Mouse (Mus musculus) gastrocnemius, adult 8-10 months (tissue): Measurements from ENCODE around the gene Hspa12b. TPM values are rescaled to one million over a fixed set of nuclear protein-coding genes. Genes with fewer than 3 reads are reported as not detected.
"Not testable (repeated sequence)": the region's sequence is repeated elsewhere in the genome, so short reads cannot be mapped to it uniquely, and the experiment has no call there.

Experiments
- DNase-seq, 2 experiments: peaks; one replicate each; pipeline ENCODE4 v3.0.0; 2022; ENCODE audit warnings: low spot score in 2 of 2
- total RNA-seq, 4 experiments: library from RNA; stranded (reverse); gene quantifications; 2 replicates each; pipeline ENCODE4 v1.2.4; 2022

The Hspa12b gene
- total RNA-seq = 1 to 10 TPM; 6.8 to 9.2 (median 6.9) TPM

GRCm38 (mm10) chr2:131127161-131127730, at the start of gene Hspa12b:
Gene Hspa12b (plus strand): TSS chr2:131127280.
- peak; percentile 12 to 50 for DNase-seq

DNA sequence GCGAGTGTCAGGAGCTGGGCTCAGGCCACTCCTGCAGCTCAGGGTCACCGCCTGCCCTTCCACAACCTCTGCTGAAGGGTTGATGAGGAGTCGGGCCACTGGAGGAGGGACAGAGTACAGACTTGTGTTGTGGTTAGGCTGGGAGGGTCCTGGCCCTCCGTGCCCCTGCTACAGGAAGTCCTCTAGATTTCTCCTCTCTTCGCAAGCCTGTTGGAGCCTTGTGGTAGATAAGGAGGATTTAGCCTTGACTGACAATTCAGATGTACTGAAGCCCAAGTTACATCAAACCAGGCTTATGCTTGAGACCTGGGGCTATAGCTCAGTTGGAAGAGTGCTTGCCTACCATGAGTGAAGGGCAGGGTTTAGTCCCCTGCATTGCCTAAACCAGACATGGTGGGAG, 46.6 kb upstream of the Hspa12b start:
- no peak for DNase-seq

DNA sequence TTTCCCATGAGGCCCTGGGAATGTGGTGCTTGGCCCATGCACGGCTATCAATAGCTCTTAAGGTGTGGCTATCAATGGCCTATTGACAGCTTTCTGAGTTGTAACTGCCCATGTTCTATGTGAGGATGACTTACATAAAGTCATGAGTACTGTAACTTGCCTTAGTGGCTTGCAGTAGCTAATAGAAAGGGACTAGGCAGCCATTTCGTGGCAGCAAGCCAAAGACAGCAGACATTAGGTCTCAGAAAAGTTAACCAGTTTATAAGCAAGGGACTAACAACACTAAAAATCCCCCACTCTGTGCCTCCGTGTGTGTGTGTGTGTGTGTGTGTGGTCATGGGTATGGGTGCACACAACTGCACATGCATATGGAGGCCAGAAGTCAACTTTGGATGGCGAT, 42.9 kb upstream of the Hspa12b start:
- no peak for DNase-seq

GRCm38 (mm10) chr2:131086667-131087390, 40.3 kb upstream of the Hspa12b start, which contains the start of gene Siglec1:
Gene Siglec1 (minus strand): TSS chr2:131086765.
- DNase-seq = no peak

GRCm38 (mm10) chr2:131088581-131088980, 38.5 kb upstream of the Hspa12b start:
- DNase-seq = no peak

DNA sequence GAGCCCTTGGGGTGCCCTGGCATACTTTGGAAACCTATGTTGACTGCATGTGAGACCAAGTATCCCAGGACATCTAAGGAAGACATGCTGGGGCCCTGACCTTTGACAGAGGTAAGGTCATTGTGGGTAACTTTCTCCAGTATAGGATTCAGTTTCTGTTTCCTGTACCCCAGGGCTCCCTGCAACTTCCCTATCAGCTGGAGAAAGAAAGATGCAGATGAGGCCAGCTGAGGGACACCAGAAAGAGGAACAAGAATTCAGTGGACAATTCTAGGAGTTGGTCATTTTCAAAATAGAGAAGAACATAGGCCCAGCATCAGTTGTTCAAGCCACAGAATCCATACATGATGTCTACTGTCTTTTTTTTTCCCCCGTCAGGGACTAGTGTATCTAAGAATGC, 37.4 kb upstream of the Hspa12b start:
- no peak for DNase-seq

GRCm38 (mm10) chr2:131090852-131091251, 36.2 kb upstream of the Hspa12b start:
- DNase-seq = no peak

DNA sequence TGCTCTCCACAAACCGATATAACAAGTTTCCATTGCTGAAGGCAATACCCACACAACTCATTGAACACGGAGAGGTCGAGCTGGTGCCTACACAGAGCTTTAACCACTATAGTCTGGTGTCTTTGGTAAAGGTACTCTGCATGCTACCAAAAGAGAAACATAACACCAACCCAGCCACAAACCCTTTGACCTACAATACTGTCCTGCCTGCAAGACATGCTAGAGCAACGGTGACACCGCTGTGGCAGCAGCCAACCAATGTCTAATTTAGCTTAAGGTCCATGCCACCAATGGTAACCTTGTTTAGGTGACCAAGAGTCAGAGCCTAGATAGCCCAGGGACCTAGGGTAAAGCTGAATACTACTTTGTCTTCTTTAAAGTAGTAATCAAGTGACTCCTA, 33.5 kb upstream of the Hspa12b start:
- DNase-seq = no peak

DNA sequence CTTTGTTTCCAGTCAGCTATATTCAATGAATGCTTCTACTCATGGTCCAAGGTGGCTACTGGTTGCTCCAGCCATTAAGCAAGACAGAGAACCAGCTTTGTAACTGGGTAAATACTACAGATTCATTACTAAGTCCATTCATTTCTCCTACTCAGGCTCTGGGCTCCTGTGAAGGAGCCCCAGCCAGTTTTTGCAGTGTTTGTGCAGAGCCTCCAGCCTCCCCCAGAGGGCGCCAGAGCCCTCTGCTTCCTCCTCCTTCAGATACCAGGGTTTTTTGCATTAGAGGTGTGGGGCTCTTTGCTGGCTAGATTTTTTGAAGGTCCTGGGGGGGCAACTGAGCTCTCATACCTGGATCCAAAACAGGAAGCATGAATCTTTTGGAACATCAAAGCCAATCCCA, 32.3 kb upstream of the Hspa12b start:
- peak; percentile 59 to 62 for DNase-seq

- DNase-seq = peak; percentile 1 to 22
Measured at GRCm38 (mm10) chr2:131096101-131096795, 30.8 kb upstream of the Hspa12b start.

DNA sequence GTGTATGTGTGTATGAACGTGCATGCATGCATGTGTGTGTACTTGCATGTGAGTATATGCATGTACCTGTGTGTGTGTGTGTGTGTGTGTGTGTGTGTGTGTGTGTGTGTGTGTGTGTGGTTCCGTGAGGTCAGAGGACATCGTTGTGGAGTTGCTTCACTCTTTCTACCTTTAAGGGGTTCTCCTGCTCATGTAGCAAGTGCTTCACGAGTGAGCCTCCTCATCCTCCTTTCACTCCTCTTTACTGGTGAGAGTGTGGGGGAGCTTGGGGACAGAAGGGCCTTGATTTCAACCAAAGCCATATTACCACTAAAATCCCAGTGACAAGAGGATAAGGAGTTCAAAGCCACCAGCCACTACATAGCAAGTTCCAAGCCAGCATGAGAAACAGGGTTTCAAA, 30.0 kb upstream of the Hspa12b start:
- no peak for DNase-seq

GRCm38 (mm10) chr2:131101530-131101929, 25.6 kb upstream of the Hspa12b start:
- DNase-seq = no peak

DNA sequence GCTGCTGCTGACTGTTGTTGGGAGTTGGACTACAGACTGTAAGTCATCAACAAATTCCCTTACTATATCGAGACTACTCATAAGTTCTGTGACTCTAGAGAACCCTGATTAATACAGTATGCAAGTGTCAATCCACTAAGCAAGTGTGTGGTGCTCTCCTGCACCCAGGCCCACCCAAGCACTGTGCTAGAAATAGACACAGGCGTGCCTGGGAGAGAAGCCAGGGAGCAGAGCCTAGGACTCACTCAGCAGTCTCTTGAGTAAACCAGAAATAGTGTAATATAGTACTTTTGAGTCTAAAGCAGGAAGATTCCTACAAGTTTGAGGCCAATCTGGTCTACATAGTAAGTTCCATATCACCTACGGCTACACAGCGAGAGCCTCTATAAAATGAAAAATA, 23.1 kb upstream of the Hspa12b start:
- peak; percentile 28 to 47 for DNase-seq

DNA sequence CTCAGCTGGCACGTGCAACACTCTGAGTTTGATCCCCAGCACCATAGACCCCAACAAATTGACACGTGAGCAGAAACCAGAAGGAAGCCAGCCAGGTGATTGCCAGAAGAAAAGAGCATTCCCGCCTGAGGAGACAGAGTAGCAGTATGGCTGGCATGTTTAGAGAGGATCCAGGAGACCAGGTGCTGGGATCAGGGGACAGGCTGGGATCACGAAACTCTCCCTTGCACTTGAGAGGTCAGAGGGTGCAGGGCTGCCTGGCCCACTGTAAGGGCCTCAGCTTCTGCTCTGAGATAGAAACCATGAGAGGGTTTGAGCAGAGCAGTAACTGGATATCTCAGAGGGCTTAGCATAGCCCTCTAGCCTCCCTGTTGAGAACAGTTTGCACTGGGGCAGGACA, 22.0 kb upstream of the Hspa12b start:
- not testable (repeated sequence) for DNase-seq

GRCm38 (mm10) chr2:131105989-131106388, 21.1 kb upstream of the Hspa12b start:
- no peak for DNase-seq

- DNase-seq = no peak
Measured at GRCm38 (mm10) chr2:131118968-131119574, 8.0 kb upstream of the Hspa12b start.

DNA sequence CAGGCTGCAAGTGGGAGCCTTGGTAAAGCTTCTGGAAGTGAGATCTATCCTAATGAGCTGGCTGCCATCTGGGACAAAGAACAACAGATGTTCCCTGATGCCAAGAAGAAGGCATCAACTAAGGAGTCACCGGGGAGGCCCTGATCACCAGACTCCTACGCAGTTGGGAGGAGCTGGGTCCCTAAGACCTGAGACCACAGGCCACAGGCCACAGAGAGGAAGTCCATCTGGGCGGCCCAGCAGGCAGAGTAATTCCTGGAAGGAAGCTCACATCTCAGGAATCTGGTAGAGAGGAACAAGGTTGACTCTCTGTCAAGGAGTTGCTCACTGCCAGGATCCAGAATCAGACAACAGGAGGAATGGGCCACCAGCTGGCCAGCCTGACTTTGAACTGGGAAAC, 2.9 kb upstream of the Hspa12b start:
- DNase-seq = no peak

GRCm38 (mm10) chr2:131125157-131125963, 1.7 kb upstream of the Hspa12b start:
- no peak for DNase-seq

DNA sequence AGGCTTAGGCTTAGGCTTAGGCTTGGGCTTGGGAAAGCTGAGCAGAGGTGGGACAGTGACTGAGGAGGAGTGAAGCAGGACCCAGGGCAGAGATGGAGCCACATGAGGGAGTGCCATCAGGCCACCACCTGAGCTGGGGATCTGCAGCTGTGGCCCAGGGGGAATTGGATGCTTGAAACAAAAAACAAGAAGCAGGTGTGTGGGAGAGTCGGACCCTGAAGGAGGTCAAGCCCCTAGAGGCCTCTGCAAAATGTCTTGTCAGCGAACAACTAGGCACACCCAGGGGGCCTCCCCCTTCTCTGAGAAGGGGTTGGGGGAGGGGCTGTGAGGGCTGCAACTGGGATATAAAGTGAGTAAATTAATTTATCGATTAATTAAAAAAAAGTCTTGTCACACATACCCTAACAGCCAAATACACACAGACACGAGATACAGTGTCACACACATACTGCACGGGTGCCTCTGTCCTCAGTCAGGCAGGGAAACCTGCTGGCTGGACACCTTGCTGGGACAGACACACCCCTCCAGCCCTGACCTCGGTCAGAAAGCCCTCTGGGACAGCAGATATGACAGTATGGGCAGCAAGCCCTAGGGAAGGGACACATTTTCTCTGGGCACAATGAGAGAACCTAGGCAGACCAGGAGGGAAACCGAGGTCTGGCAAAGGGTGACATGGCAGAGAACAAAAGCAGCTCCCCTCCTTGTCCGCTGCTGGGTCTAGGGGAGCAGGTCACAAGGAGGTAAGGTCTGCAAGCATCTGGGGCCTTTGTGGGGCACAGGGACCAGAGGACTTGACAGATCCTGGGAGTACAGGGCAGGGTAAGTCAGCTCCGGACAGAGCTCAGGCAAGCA, 890 bp upstream of the Hspa12b start:
- DNase-seq = no peak

GRCm38 (mm10) chr2:131128211-131128610, 1.1 kb downstream of the Hspa12b start:
- peak in 1 of 2 experiments; percentile 2 for DNase-seq
